Mouse (Mus musculus) intestine, postnatal 0 days (tissue): ENCODE data around the gene Olfr116. TPM values are rescaled to one million over a fixed set of nuclear protein-coding genes. Genes with fewer than 3 reads are reported as not detected.

Experiments used
- ATAC-seq: fragments of 200-750 bp; cut with Nextera tagmentation; 2 replicates; pipeline ENCODE4 v1.8.0; 2017; ENCODE audit warnings: mild to moderate bottlenecking, moderate TSS enrichment, moderate library complexity
- H3K27ac ChIP-seq: fragments of 300-500 bp; sonication (generic); 2 replicates; pipeline ENCODE4 v1.5.1; 2014; ENCODE audit warnings: mild to moderate bottlenecking, low read depth, low read length, moderate library complexity
- H3K27me3 ChIP-seq: fragments of 300-500 bp; sonication (generic); replicated peaks from 2 replicates; pipeline ENCODE4 v1.6.1; 2014; ENCODE audit warnings: low read length, mixed read lengths; ENCODE audit not compliant: control insufficient read depth, insufficient read depth
- H3K36me3 ChIP-seq: fragments of 300-500 bp; sonication (generic); 2 replicates; pipeline ENCODE4 v1.6.1; 2014; ENCODE audit warnings: mild to moderate bottlenecking, moderate library complexity; ENCODE audit not compliant: control insufficient read depth, insufficient read depth
- H3K4me1 ChIP-seq: fragments of 300-500 bp; sonication (generic); replicated peaks from 2 replicates; pipeline ENCODE4 v1.6.1; 2014; ENCODE audit warnings: antibody characterized with exemption, low read length, mixed read lengths; ENCODE audit not compliant: control insufficient read depth, insufficient read depth
- H3K4me2 ChIP-seq: fragments of 300-500 bp; sonication (generic); replicated peaks from 2 replicates; pipeline ENCODE4 v1.6.1; 2014; ENCODE audit warnings: low read depth, mild to moderate bottlenecking, moderate library complexity
- H3K4me3 ChIP-seq: fragments of 300-500 bp; sonication (generic); 2 replicates; pipeline ENCODE4 v1.5.1; 2014; ENCODE audit warnings: low read depth, low read length
- H3K9ac ChIP-seq: fragments of 300-500 bp; sonication (generic); 2 replicates; pipeline ENCODE4 v1.6.1; 2014; ENCODE audit warnings: mild to moderate bottlenecking, low read depth, low read length
- H3K9me3 ChIP-seq: fragments of 300-500 bp; sonication (generic); 2 replicates; pipeline ENCODE4 v1.6.1; 2016; ENCODE audit warnings: mixed run types; ENCODE audit not compliant: control insufficient read depth
- CTCF ChIP-seq: sonication (generic); IDR thresholded peaks from 2 replicates; pipeline ENCODE4 v1.5.1; 2016; ENCODE audit warnings: low read depth, mild to moderate bottlenecking, control low read depth, antibody characterized with exemption, moderate library complexity
- WGBS: fragments of 180-500 bp; shearing (Covaris S2); extraction: QIAGEN DNeasy Blood & Tissue Kit; methylation state at CpG from one replicate; pipeline ENCODE4 v1.1.7; 2014; 5-methylcytosine and 5-hydroxymethylcytosine counted together
- polyA plus RNA-seq: library from polyadenylated mRNA; unstranded; fragments of >200 nt; fragmentation: Nextera tagmentation; extraction: Ambion mirVana; gene quantifications from 2 replicates; pipeline ENCODE4 v1.2.1, GENCODE M21; 2015

Olfr116 gene
- not detected in 2 replicates for polyA plus RNA-seq

DNA sequence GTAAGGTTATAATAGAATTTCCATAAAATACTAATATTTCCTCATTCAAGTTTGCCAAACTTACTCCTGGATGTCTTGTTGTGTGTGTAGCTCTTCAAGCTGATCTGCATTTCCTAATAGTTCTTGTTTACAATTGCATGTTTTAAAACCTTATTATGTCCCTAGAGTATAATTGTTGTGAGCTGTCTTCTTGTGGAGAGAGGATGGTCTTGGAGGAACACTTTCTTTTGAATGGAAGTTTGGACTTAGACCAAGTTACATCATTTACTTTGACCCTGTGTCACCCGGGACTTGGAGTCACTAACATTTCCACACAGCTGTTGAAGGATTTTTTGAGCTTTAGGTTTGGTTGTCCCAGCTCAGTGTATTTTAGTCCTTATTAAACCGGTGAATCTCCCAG lies at the start of gene Olfr116, which contains the start of gene Olfr115:
TSS of gene Olfr116 (minus strand) at position 191 of the 400 bp plus-strand sequence.
TSS of gene Olfr115 (minus strand) at position 101 of the 400 bp plus-strand sequence.
- H3K36me3 ChIP-seq = no peaks in the 10 kb centered on the region
- no peak for TF ChIP-seq CTCF
- H3K27ac ChIP-seq = no peak within 1 kb of the TSS
- H3K4me3 ChIP-seq = no peak within 1 kb of the TSS
- WGBS = 80% methylated on average over 2 of the region's 2 CpGs
- no peaks in the 10 kb centered on the region for H3K4me1 ChIP-seq
- no peak within 1 kb of the TSS for H3K9ac ChIP-seq
- no peaks in the 10 kb centered on the region for H3K27me3 ChIP-seq
- H3K9me3 ChIP-seq = no peaks in the 10 kb centered on the region
- ATAC-seq = no peak
- no peak within 1 kb of the TSS for H3K4me2 ChIP-seq

DNA sequence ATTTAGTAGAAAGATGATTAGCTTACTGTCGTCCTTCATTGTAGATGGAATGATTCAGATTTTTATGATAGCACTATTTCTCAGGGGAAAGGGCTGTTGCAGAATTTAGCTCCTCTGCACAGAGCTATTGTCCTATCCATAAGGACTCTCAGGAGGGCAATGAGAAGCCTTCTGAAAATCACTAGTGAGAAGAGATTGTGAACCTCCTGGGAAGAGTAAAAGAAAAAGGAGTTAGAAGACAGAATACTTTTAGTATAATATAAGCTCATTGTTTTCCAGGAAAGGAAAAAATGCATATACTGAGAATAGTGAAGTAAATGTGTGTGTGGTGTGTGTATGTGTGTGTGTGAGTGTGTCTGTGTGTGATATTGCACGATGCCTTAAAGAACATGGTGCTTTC lies 39.7 kb upstream of the Olfr116 start, which contains the start of gene Olfr118:
TSS of gene Olfr118 (plus strand) at position 301 of the 400 bp plus-strand sequence.
- Histone ChIP-seq H3K9ac (no peak within 1 kb of the TSS), H3K36me3 (no peaks in the 10 kb centered on the region), H3K9me3 (no peaks in the 10 kb centered on the region), H3K4me3 (no peak within 1 kb of the TSS), H3K27ac (no peak within 1 kb of the TSS), H3K4me1 (no peaks in the 10 kb centered on the region), H3K4me2 (no peak within 1 kb of the TSS), H3K27me3 (no peaks in the 10 kb centered on the region)
- no peak for TF ChIP-seq CTCF
- 65% methylated on average over 2 of the region's 2 CpGs for WGBS
- ATAC-seq = no peak

DNA sequence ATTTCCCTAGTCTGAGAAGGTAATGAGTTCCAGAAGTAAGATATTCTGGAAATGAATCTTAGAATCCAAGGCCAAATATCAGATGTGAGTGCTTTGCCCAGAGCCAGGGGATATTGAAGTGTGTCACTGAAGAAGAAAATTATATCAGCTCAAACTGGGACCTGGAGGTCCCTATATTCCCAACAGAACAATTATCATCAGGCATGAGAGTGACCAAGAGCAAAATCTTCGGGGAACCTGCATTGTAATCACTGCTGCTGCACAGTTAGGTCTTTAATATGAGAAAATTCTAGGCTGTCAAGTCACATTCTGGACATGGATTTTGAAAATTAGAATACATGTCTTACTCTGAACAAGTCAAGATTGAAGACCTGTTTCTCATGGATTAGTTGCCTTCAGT lies 36.7 kb upstream of the Olfr116 start, which contains the start of gene Olfr117:
TSS of gene Olfr117 (minus strand) at position 101 of the 400 bp plus-strand sequence.
- H3K4me1 ChIP-seq = no peaks in the 10 kb centered on the region
- H3K27me3 ChIP-seq = no peaks in the 10 kb centered on the region
- TF ChIP-seq CTCF = no peak
- H3K9me3 ChIP-seq = no peaks in the 10 kb centered on the region
- H3K9ac ChIP-seq = no peak within 1 kb of the TSS
- no peak within 1 kb of the TSS for H3K4me2 ChIP-seq
- H3K27ac ChIP-seq = no peak within 1 kb of the TSS
- ATAC-seq = no peak
- H3K36me3 ChIP-seq = no peaks in the 10 kb centered on the region
- no peak within 1 kb of the TSS for H3K4me3 ChIP-seq
- 81% methylated on average over 1 of the region's 1 CpGs for WGBS

DNA sequence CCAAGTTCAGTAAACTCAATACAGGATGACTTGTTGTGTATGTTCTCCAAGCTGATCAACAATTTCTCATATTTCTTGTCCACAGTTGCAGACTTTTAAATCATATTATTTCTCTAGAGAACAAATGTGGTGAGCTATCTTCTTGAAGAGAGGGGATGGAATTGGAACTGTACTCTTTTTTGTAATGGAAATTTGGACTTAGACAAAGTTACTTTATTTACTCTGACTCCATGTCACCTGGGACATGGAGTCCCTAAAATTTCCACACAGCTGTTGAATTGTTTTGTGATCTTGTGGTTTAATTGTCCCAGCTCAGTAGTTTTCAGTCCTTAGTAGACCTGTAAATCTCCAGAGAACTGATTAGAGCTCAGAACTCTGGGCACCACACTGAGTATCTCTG lies 34.4 kb downstream of the Olfr116 start, which contains the start of gene Olfr114:
TSS of gene Olfr114 (minus strand) at position 101 of the 400 bp plus-strand sequence.
- no peak for ATAC-seq

DNA sequence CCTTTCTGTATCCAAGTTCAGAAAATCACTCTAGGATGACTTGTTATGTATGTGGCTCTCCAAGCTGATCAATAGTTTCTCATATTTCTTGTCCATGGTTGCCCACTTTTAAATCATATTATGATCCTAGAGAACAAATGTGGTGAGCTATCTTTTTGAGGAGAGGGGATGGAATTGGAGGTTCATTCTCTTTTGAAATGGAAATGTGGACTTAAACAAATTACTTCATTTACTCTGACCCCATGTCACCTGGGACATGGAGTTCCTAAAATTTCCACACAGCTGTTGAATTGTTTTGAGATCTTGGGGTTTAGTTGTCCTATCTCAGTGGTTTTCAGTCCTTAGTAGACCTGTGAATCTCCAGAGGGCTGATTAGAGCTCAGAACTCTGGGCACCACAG lies 49.4 kb downstream of the Olfr116 start, which contains the start of gene Olfr113:
TSS of gene Olfr113 (minus strand) at position 101 of the 400 bp plus-strand sequence.
- no peaks in the 10 kb centered on the region for H3K9me3 ChIP-seq
- ATAC-seq = no peak
- H3K27me3 ChIP-seq = no peaks in the 10 kb centered on the region
- H3K4me2 ChIP-seq = no peak within 1 kb of the TSS
- no peaks in the 10 kb centered on the region for H3K4me1 ChIP-seq
- H3K36me3 ChIP-seq = no peaks in the 10 kb centered on the region
- no peak within 1 kb of the TSS for H3K4me3 ChIP-seq
- H3K9ac ChIP-seq = no peak within 1 kb of the TSS
- H3K27ac ChIP-seq = no peak within 1 kb of the TSS
- TF ChIP-seq CTCF = no peak

More for the DNA sequence above, 34.4 kb downstream of the Olfr116 start, which contains the start of gene Olfr114:
- H3K9ac ChIP-seq = no peak within 1 kb of the TSS
- no peaks in the 10 kb centered on the region for H3K27me3 ChIP-seq
- no peak within 1 kb of the TSS for H3K4me2 ChIP-seq
- no peaks in the 10 kb centered on the region for H3K9me3 ChIP-seq
- H3K27ac ChIP-seq = no peak within 1 kb of the TSS
- no peaks in the 10 kb centered on the region for H3K36me3 ChIP-seq
- H3K4me1 ChIP-seq = no peaks in the 10 kb centered on the region
- no peak within 1 kb of the TSS for H3K4me3 ChIP-seq
- TF ChIP-seq CTCF = no peak

Other genes starting within 250 kb of the Olfr116 start
- not detected in 2 replicates for gene Olfr105-ps, start 248.2 kb downstream of the Olfr116 start, polyA plus RNA-seq
- not detected in 2 replicates for gene Olfr106-ps, start 236.8 kb downstream of the Olfr116 start, polyA plus RNA-seq
- not detected in 2 replicates for gene Olfr107, start 228.0 kb downstream of the Olfr116 start, polyA plus RNA-seq
- gene Olfr108, start 181.7 kb downstream of the Olfr116 start, polyA plus RNA-seq = not detected in 2 replicates
- not detected in 2 replicates for gene Olfr109, start 168.3 kb downstream of the Olfr116 start, polyA plus RNA-seq
- gene H2-M2, start 143.6 kb downstream of the Olfr116 start, polyA plus RNA-seq = 0.12 and 0.18 TPM in 2 replicates
- gene Olfr110, start 134.7 kb downstream of the Olfr116 start, polyA plus RNA-seq = not detected in 2 replicates
- gene Olfr111, start 119.2 kb downstream of the Olfr116 start, polyA plus RNA-seq = not detected in 2 replicates
- gene Olfr112, start 57.7 kb downstream of the Olfr116 start, polyA plus RNA-seq = not detected in 2 replicates
- gene Olfr113, start 49.5 kb downstream of the Olfr116 start, polyA plus RNA-seq = not detected in 2 replicates
- gene Olfr114, start 34.5 kb downstream of the Olfr116 start, polyA plus RNA-seq = not detected in 2 replicates
- gene Olfr115, start 90 bp downstream of the Olfr116 start, polyA plus RNA-seq = not detected in 2 replicates
- gene Olfr117, start 36.6 kb upstream of the Olfr116 start, polyA plus RNA-seq = not detected in 2 replicates
- not detected in 2 replicates for gene Olfr118, start 39.8 kb upstream of the Olfr116 start, polyA plus RNA-seq
- gene Olfr119, start 69.4 kb upstream of the Olfr116 start, polyA plus RNA-seq = not detected in 2 replicates
- gene Olfr120, start 94.6 kb upstream of the Olfr116 start, polyA plus RNA-seq = not detected in 2 replicates
- not detected in 2 replicates for gene Olfr121, start 121.7 kb upstream of the Olfr116 start, polyA plus RNA-seq
- gene Olfr122, start 141.4 kb upstream of the Olfr116 start, polyA plus RNA-seq = not detected in 2 replicates
- not detected in 2 replicates for gene Olfr123, start 166.3 kb upstream of the Olfr116 start, polyA plus RNA-seq
- not detected in 2 replicates for gene Olfr124, start 172.7 kb upstream of the Olfr116 start, polyA plus RNA-seq
- not detected in 2 replicates for gene Olfr125, start 205.8 kb upstream of the Olfr116 start, polyA plus RNA-seq
- not detected in 2 replicates for gene Olfr126, start 220.3 kb upstream of the Olfr116 start, polyA plus RNA-seq